Mouse (Mus musculus) embryonic facial prominence, embryonic 14.5 days (tissue): ENCODE results near the gene Psmb7. TPM values are rescaled to one million over a fixed set of nuclear protein-coding genes. Genes with fewer than 3 reads are reported as not detected.

Experiments
- ATAC-seq: fragments of 200-750 bp; cut with Nextera tagmentation; 2 replicates; pipeline ENCODE4 v1.8.0; 2017; ENCODE audit warnings: low read depth, moderate number of reproducible peaks, moderate TSS enrichment
- DNase-seq: peaks from one replicate; pipeline ENCODE4 v3.0.0-alpha.2; 2015; ENCODE audit warnings: low spot score
- H3K27ac ChIP-seq: fragments of 300-500 bp; sonication (generic); replicated peaks from 2 replicates; pipeline ENCODE4 v1.5.1; 2014; ENCODE audit warnings: low read depth, mild to moderate bottlenecking, low read length, moderate library complexity
- H3K27me3 ChIP-seq: fragments of 300-500 bp; sonication (generic); replicated peaks from 2 replicates; pipeline ENCODE4 v1.6.1; 2014; ENCODE audit warnings: low read length; ENCODE audit not compliant: control insufficient read depth, insufficient read depth
- H3K36me3 ChIP-seq: fragments of 300-500 bp; sonication (generic); 2 replicates; pipeline ENCODE4 v1.6.1; 2014; ENCODE audit warnings: low read length, mixed read lengths; ENCODE audit not compliant: control insufficient read depth, insufficient read depth
- H3K4me1 ChIP-seq: fragments of 300-500 bp; sonication (generic); 2 replicates; pipeline ENCODE4 v1.6.1; 2014; ENCODE audit warnings: antibody characterized with exemption, low read length; ENCODE audit not compliant: control insufficient read depth, insufficient read depth
- H3K4me2 ChIP-seq: fragments of 300-500 bp; sonication (generic); 2 replicates; pipeline ENCODE4 v1.6.1; 2014; ENCODE audit warnings: low read depth, mild to moderate bottlenecking, low read length, moderate library complexity, mixed read lengths
- H3K4me3 ChIP-seq: fragments of 300-500 bp; sonication (generic); 2 replicates; pipeline ENCODE4 v1.5.1; 2014; ENCODE audit warnings: low read depth, mild to moderate bottlenecking, low read length
- H3K9ac ChIP-seq: fragments of 300-500 bp; sonication (generic); 2 replicates; pipeline ENCODE4 v1.6.1; 2014; ENCODE audit warnings: low read depth, mild to moderate bottlenecking, low read length, moderate library complexity, mixed read lengths
- H3K9me3 ChIP-seq: fragments of 300-500 bp; sonication (generic); 2 replicates; pipeline ENCODE4 v1.6.1; 2016; ENCODE audit warnings: low read length; ENCODE audit not compliant: control insufficient read depth
- WGBS: fragments of 180-500 bp; shearing (Covaris S2); extraction: QIAGEN DNeasy Blood & Tissue Kit; methylation state at CpG from one replicate; pipeline ENCODE4 v1.1.7; 2014; 5-methylcytosine and 5-hydroxymethylcytosine counted together
- polyA plus RNA-seq: library from polyadenylated mRNA; unstranded; fragments of >200 nt; fragmentation: Nextera tagmentation; extraction: Ambion mirVana; gene quantifications from 2 replicates; pipeline ENCODE4 v1.2.1, GENCODE M21; 2014

Psmb7 gene
- polyA plus RNA-seq, 1 experiment from 2014 or later: 243 TPM

DNA sequence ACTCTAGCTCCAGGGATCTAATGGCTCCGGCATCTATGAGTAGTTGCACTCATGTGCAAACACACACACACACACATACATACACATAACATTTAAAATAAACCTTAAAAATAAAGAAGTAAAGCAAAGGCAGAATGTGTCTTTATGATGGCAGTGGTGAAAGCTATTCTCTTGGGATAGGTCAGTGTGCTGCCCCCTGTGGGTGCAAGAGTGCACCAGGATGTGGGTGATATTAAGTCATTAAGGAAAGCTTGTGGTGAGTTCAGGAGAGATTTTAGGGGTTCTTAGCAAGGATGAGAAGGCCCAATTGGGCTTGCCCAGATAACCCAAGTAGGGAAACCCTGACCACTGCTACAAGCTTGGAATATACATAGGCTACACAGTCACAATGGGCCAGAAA, 46.0 kb downstream of the Psmb7 start:
- Histone ChIP-seq H3K9me3 (no peaks in the 10 kb centered on the region), H3K4me2 (no peak overlapping the region), H3K4me3 (no peak overlapping the region), H3K4me1 (no peaks in the 10 kb centered on the region), H3K36me3 (peaks cover 11% of the 10 kb centered on the region; the same call in 1 of the 2 replicates), H3K9ac (no peak overlapping the region), H3K27me3 (no peaks in the 10 kb centered on the region), H3K27ac (no peak overlapping the region)
- DNase-seq (no peak), ATAC-seq (no peak)
- 96% methylated on average over 1 of the region's 1 CpGs for WGBS

DNA sequence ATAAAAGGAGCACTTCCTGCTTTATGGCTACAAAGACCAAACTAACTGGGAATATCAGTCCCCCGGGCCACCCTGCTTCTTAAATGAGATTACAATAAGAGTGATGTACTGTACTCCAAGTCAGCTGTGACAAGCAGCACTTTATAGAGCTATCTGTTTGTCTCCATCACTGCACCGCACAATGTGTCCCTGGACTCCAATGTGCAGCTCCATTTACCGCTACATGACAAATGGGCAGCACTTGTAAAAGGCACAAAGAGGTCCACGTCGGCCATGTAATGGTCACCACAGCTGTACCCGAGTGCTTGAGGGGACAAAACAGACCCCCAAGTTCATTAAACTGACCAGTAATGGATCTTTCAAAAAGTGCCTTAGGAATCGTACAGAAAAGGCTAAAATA, 49.0 kb downstream of the Psmb7 start:
- H3K9ac ChIP-seq: no peak overlapping the region
- 86% methylated on average over 7 of the region's 7 CpGs for WGBS
- DNase-seq: no peak

DNA sequence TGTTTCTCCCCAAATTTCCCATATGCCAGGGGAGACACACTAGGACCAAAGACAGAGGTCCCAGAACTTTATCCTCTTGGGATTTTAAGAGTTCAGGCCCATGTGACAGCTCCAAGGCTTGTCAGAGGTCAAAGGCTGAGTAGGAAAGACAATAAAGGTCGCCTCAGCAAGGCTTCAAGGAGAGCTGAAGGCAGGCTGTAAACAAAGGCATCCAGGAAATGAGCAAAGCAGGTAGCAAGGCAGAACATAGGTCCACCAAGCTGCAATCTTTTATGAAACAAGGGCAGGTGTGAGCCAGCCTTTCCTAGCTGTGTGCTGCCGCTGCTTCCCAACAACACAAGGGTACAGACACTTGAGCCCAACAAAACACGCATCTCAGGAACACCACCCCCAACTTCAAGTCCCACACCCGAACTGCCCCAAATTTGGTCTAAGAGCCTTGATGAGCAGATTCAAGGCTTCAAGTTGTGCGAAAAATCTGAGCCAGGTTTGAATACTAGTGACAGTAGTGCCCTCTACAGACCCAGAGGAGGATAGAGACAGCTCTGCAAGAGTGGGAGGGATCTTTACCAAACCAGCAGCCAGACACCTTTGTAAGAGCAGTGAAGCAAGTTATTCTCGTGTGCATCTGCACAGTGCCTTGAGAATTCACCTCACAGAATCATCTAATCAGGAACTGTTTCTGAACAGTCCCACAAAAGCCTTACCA, 52.0 kb downstream of the Psmb7 start:
- peaks cover 41% of the 10 kb centered on the region for H3K36me3 ChIP-seq
- no peak overlapping the region for H3K9ac ChIP-seq
- DNase-seq (peak; percentile 61), ATAC-seq (peak; percentile 58; the same call in 1 of the 2 replicates)
- no peaks in the 10 kb centered on the region for H3K27me3 ChIP-seq
- no peak overlapping the region for H3K4me3 ChIP-seq
- 65% methylated on average over 6 of the region's 6 CpGs for WGBS
- no peaks in the 10 kb centered on the region for H3K4me1 ChIP-seq
- no peak overlapping the region for H3K4me2 ChIP-seq
- H3K9me3 ChIP-seq: no peaks in the 10 kb centered on the region
- no peak overlapping the region for H3K27ac ChIP-seq

More for the DNA sequence above, 49.0 kb downstream of the Psmb7 start:
- no peak for ATAC-seq
- H3K36me3 ChIP-seq: peaks cover 17% of the 10 kb centered on the region
- H3K9me3 ChIP-seq: no peaks in the 10 kb centered on the region
- no peak overlapping the region for H3K4me2 ChIP-seq
- no peak overlapping the region for H3K27ac ChIP-seq
- H3K4me1 ChIP-seq: no peaks in the 10 kb centered on the region
- H3K4me3 ChIP-seq: no peak overlapping the region
- H3K27me3 ChIP-seq: no peaks in the 10 kb centered on the region

DNA sequence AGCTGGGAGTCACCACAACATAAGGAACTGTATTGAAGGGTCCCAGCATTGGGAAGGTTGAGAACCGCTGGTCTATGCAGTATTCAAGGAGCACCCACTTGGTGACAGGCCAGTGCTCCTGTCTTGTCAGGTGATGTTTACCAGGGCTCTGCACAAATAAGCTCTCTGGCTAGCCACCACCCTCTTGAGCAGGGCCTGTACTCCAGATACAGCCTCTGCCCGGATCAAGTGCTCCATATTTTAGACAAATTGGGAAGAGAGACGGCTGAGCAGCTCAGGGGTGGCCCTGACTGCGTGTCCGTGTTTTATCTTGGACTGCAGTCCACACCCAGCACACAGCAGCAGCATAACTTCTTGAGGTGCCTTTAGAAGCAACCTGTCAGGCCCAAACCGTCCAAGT, 57.2 kb downstream of the Psmb7 start:
- ATAC-seq: no peak
- H3K4me3 ChIP-seq: no peak overlapping the region
- H3K4me2 ChIP-seq: no peak overlapping the region
- H3K27ac ChIP-seq: no peak overlapping the region
- H3K9me3 ChIP-seq: no peaks in the 10 kb centered on the region
- no peaks in the 10 kb centered on the region for H3K4me1 ChIP-seq
- WGBS: 86% methylated on average over 6 of the region's 6 CpGs
- DNase-seq: no peak
- no peak overlapping the region for H3K9ac ChIP-seq
- no peaks in the 10 kb centered on the region for H3K27me3 ChIP-seq
- peaks cover 78% of the 10 kb centered on the region for H3K36me3 ChIP-seq

DNA sequence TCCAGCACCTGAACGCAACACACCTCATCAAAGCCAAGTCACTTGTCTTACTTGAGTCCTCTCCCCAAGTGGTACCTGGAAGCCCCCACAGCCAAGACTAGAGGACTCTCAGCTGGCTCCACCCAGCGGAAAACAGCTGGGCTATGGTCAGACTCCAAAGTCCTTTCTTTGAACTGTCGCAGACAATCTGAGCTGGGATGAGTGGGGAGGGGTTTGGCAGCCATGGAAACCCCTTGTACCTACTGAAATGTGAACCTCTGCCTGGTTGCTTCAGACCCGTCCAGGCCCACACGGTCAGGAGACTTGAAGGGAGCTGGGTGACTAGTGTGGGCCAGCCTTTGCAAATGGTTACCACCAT, 58.5 kb downstream of the Psmb7 start:
- Histone ChIP-seq H3K27ac (no peak overlapping the region), H3K4me1 (no peaks in the 10 kb centered on the region), H3K4me2 (no peak overlapping the region), H3K36me3 (peaks cover 82% of the 10 kb centered on the region), H3K4me3 (no peak overlapping the region), H3K9ac (no peak overlapping the region), H3K27me3 (no peaks in the 10 kb centered on the region), H3K9me3 (no peaks in the 10 kb centered on the region)
- DNase-seq (no peak), ATAC-seq (no peak)
- 33% methylated on average over 5 of the region's 5 CpGs for WGBS

DNA sequence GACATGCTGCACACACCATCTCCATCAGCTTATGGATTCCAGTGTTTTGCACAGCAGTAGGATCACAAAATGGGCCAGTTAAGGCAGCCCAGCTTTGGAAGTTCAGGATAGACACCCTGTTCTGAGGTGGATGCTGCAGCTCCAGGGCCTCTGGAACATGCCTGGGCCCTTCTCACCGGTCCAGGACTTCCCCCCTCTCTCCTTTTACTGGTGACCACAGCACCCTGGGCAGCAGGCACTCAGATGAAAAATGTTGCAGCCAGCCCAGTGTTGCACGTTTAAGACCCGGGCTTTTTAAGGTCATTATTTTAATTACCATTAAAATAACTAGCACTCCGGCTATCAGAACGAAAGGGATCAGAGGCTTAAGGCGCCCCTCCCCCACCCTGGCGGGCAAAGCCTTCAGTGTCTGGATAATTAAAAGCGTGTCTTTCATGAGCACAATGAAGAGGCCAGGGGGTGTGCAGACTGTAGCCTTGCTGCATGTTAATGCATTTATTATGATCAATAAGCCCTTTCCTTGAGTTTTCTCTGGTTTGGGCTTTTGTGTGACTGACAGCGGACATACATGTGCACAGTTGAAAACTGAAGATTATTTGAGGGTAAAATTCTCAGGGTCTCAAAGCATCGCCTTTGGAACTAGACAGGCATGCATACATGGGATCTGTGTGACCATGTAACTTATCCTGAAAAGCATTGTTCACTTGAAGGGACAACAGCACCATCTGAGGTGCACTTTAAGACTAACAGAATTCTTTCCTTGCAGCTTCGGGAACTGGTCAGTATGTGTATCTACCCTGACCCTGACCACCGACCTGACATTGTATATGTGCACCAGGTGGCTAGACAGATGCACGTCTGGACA, 59.1 kb downstream of the Psmb7 start:
- H3K27ac ChIP-seq: no peak overlapping the region
- DNase-seq: peak; percentile 42
- H3K4me2 ChIP-seq: no peak overlapping the region
- H3K4me3 ChIP-seq: no peak overlapping the region
- 50% methylated on average over 13 of the region's 13 CpGs for WGBS
- H3K9ac ChIP-seq: no peak overlapping the region
- no peaks in the 10 kb centered on the region for H3K9me3 ChIP-seq
- H3K27me3 ChIP-seq: no peaks in the 10 kb centered on the region
- peaks cover 82% of the 10 kb centered on the region for H3K36me3 ChIP-seq
- H3K4me1 ChIP-seq: no peaks in the 10 kb centered on the region
- no peak for ATAC-seq

DNA sequence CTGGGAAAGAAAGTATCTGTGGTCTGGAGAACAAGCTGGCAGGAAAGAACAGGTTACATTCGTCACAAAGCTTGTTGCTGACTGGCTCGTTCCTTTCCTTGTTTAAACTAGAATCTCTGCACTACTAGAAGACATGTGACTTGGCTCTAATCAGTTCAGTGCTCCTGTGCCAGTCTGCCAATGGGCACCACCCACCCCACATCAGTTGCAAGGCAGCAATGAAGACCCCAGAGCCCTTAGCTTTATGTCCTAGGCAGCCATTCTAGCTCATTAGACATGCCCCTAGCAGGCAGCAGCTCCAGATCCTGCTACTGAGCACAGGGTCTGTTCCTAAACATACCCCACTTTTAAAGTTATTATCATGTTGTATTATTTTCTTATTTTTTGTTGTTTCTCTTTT, 59.9 kb downstream of the Psmb7 start:
- no peak for ATAC-seq
- no peaks in the 10 kb centered on the region for H3K9me3 ChIP-seq
- H3K9ac ChIP-seq: no peak overlapping the region

DNA sequence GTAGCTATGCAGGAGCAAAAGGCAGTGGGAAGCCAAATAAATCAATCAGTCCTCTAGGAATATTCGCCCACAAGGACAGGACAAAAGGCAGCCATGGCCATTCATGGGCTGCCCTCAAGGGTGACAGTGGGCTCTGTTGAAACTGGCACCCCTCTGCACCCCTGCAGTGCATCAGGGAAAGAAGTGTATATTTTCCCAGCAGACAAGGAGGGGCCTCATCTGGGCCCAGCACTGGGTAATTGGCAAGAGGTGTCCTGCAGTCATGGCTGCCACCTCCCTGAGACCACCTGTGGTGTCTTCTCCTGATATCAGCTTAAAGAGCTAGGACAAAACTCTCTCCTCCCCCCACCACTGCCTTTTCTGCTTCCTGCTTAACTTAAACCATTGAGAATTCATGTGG, 64.4 kb downstream of the Psmb7 start:
- Histone ChIP-seq H3K9ac (no peak overlapping the region), H3K4me3 (no peak overlapping the region), H3K36me3 (peaks cover 79% of the 10 kb centered on the region; the same call in 1 of the 2 replicates), H3K27me3 (no peaks in the 10 kb centered on the region), H3K27ac (no peak overlapping the region; the same call in 1 of the 2 replicates), H3K4me1 (no peaks in the 10 kb centered on the region), H3K4me2 (no peak overlapping the region), H3K9me3 (no peaks in the 10 kb centered on the region)
- ATAC-seq (no peak), DNase-seq (no peak)
- WGBS: 58% methylated on average over 1 of the region's 1 CpGs

More for the DNA sequence above, 59.9 kb downstream of the Psmb7 start:
- no peak overlapping the region for H3K4me2 ChIP-seq
- H3K4me3 ChIP-seq: no peak overlapping the region
- WGBS: 81% methylated on average over 2 of the region's 2 CpGs
- H3K4me1 ChIP-seq: no peaks in the 10 kb centered on the region
- no peak overlapping the region for H3K27ac ChIP-seq
- peaks cover 82% of the 10 kb centered on the region for H3K36me3 ChIP-seq
- H3K27me3 ChIP-seq: no peaks in the 10 kb centered on the region
- no peak for DNase-seq
